Mouse (Mus musculus) stomach, postnatal 0 days (tissue): ENCODE data around the gene Gbf1.

Experiments
- CTCF ChIP-seq: IDR thresholded peaks from 2 replicates; pipeline ENCODE4 v1.5.1; 2016; ENCODE audit warnings: antibody characterized with exemption, low read depth, mild to moderate bottlenecking, moderate library complexity
- EP300 ChIP-seq: optimal IDR thresholded peaks from 2 replicates; pipeline ENCODE3; 2016; ENCODE audit warnings: antibody characterized with exemption

DNA sequence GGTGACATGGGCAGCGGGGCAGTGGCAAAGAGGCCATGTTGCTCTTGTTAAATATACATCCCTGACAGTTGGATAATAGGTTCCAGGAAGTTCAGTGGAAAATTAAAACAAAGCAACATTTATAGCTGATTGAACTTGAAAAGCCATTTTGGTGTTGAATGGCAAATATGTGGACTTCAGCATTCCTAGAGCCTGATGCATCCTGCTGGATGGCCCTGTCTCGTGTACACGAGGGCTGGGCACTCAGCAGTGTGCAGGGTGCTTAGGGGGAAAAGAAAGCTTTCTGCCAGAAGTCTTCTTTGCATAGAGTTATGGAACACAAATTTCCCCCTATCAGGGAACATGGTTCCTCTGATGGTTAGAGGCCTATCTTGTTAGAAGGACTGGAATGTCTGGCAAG, 63.1 kb downstream of the Gbf1 start:
- TF ChIP-seq CTCF (no peak), EP300 (no peak)
